Mouse (Mus musculus): ENCODE data around the gene Atp2b2.
A peak's percentile ranks its signal among the peaks of the same experiment; 100 is the strongest.

Gene Atp2b2

DNA sequence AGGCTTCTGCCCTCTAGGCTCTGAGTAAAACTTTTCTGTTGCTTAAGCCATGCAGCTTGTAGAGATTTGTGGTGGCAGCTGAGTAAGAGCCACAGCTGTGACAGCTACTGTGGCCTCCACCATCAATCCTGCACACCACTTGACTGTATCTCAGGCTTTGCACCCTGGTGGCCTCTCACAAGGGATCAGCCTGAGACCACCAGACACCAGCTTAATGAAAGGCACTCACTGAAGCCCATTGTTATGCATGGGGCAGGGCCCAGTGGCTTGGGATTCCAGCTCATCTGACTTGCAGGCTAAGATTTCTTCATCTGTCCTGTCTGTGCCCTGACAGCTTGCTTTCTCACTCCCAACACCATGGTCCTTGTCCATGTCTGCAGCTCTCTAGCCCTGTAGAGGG, 155.5 kb downstream of the Atp2b2 start:
- no peak for DNase-seq

DNA sequence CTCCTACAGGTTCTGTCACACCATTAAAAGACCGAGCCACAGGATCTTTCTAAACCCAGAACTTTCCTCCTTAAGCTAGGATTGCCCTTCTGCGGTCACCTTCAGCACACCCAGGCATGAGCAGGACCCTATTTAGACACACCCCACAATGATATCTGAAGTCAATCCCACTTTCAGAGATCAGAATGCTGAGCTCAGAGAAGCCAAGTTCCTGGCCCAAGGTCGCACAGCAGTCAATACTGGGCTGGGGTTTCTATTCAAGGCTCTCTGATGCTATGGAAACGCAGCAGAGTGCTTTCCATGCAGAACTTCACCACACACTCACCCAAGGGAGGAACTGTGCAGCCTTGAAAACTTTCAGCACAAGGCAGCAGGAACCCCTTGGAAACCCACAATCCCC, 157.6 kb downstream of the Atp2b2 start:
- DNase-seq = no peak

DNA sequence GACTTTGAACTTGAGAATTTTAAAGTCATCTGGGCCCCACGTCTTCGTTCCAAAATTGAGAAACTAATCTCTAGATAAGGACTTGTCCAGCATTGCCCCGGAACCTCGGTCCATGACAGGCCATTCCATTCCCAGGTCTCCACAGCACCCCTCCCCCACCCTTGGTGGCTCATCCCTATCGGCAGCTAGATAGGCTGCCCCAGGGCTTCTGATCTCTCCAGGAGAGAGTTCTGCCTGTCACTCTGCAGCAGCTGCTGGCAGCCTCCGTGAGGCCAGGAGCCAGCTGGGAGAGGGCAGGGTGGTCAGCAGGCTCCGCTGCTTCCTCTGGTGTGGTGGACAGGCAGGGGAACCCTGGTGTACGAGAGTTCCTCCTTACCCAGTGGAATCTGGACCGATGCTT, 159.2 kb downstream of the Atp2b2 start:
- no peak for DNase-seq

DNA sequence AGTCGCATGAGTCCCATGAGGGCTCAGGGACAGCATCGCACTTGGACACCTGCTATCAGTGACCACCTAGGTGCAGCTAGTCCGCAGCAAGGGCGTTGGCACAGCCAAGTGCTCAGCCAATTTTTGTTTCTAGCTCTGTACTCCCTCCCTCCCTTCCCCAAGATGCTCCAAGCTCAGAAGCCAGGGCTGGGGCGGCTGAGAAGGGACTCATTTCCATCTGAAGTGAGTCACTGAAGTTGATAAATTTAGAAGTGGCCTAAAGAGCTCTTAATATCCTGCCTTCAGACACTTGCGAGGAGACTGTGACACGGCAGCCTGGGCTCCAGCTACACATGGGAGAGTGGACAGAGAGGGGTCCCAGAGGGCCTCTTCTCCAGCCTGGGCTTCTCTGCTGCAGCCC, 160.0 kb downstream of the Atp2b2 start:
- DNase-seq = no peak

DNA sequence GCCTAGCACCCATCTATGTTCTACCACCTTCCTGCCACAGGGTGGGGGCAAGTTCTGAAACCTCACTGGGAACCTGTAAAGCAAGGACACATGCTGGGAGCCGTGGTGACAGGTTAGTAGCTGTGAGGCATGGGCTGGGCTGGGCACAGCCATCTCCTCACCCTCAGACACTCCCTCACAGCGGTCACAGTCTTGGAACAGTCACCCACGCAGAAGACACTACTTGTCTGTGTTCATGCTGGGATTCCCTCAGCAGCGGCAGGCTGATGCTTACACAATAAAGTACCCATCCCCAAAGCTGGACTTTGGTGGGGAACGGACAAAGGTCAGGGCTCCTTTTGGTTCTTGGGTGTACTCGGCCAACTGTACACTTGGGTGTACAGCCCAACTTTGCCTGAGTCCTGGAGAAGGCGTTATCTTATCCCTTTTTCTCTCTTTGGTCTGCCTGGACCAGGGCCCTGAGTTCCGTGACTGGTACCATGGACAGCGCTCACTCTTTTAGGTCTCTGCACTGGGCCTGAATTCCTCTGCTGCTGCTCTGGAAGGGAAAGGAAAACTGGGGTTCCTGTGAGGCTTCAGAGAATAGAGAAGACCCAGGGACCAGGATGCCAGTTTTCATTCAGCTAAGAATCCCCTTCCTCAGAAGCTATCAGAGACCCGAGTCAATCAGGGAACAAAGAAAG, 160.7 kb downstream of the Atp2b2 start:
- no peak for DNase-seq

DNA sequence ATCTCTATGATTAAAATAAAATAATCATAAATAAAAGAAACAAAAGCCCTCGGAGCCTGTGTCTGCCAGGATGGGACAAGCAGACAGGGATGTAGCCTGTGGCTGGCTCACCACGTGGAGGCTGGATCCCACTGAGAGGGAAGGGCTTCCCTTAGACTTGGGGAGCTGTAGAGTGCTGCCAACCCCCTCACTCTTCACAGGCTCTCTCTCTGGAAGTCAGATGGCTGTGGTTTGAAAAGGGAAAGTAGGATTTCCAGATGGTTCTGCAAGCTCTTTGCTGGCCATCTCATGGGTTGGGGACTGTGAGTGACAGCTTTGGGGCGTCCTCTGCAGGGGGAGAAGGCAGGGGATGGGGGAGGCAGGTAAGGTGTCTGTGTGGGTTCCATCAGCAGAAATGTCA, 163.0 kb downstream of the Atp2b2 start:
- DNase-seq = no peak

DNA sequence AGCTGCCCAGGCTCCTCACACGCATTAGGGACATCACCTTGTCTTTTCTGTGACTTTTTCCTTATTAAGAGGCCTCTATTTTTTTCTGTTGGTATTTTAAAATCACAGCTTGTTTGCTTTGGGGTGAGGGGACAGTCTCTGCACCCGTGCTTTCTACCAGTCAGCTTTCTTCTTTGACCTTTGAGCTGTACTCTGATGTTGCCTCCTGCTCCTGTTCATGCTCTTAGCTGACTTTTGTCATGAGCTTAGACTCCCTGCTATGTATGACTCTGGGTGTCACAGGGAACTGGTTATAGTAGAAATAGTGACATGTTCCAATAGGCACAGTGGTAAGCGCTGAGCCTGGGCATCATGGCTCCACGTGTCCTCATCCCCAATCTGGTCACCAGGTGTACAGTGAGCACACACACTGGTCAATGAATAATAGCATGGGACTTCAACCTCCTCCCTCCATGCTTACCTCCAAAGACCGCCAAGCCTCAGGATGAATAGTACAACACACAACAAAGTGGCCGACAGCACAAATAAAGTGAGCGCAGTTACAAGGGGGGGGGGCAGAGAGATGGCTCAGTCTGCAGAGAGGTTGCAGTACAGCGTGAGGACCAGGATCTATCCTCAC, 163.8 kb downstream of the Atp2b2 start:
- no peak for DNase-seq

DNA sequence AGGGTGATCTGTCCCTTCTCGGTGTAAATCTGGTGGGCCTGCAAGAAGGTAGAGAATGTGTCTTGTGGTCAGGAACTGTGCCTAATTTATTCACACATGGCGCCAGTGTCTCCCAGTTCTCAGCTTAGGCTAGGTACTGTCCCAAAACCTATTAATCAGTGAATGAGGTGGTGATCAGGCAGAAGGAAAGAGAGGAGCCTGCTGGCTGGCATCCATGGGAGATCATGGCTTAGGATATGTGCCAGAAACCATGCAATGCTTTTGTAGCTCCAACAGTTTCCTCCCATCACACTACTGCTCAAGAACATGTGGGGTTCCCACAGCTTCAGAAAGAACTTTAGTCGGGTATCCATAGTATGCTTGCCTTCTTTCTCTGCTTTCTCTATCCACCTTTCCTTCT, 165.8 kb downstream of the Atp2b2 start:
- DNase-seq = peak; percentile 35

DNA sequence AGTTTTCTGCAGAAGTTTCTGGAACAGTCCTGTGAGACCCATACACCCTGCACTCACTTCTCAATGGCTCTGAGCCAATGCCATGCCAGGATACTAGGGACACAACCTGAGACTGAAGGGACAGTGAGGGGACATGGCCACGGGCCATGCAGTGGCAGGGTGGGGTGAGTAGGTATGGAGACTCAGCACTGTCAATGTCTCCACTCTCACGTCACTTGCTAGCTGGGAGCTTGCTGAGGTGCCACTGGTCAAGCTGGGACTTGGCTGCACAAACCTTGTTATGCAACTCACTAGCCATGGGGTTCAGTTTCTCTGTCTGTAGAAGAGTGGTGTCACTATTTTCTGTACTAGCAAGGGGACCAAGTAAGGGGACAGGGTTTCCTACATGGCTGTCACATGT, 167.2 kb downstream of the Atp2b2 start:
- DNase-seq = peak; percentile 52

DNA sequence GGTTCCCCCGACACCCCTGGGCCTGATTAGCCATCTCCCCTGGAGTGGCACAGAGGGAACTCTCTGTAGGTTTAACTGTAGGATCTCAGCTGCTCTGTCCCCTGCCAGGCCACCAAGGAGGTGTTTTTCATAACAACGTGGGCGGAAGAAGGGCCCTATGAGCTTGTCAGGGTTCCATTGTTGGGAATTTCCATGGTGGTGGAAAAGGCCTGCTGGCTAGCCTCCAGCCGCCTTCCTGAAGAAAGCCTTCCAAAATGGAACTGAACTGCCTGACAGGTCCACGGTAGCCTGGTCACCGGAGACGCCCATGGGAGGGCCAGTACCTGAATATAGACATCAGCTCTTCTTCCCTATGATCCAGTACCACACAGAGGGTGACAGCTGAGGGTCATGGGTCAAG, 169.8 kb downstream of the Atp2b2 start:
- peak; percentile 55 for DNase-seq

DNA sequence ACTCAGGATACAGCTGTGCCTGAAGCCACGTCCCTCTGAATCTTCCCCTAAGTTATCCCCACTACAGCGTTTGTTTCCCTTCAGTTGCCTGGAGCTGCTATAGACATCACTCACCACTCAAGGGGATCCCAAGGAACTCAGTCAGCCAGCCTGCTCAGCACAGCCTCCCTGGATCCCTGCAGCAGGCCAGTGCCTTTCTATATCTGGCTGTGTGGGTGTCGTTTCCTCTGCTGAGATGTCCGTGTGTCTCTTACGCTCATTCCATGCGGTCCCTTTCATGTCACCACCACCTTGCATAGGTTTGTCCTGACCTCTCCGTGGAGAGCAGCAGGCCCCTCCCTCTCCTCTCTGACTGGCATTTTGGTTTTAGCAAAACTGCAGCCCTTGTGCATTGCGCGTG, 171.6 kb downstream of the Atp2b2 start:
- no peak for DNase-seq

DNA sequence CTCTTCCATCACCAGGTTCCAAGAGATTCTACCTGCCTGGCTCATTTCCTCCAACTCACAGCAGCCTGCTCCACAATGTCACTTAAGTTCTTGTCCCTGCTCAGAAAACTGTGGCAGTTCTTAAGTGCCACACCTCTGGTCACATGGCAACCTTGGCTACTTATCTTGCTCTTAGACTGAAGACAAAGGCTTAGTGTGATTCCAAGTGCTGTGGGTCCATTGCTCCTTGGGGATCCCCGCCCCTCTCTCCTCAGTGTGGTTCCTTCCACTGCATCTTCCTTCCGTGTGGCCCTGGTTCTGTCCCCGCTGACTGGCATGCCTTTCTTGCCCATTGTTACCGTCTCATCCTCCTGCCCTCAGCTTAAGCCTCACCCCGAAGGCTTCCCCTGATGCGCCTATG, 173.9 kb downstream of the Atp2b2 start:
- DNase-seq = no peak

DNA sequence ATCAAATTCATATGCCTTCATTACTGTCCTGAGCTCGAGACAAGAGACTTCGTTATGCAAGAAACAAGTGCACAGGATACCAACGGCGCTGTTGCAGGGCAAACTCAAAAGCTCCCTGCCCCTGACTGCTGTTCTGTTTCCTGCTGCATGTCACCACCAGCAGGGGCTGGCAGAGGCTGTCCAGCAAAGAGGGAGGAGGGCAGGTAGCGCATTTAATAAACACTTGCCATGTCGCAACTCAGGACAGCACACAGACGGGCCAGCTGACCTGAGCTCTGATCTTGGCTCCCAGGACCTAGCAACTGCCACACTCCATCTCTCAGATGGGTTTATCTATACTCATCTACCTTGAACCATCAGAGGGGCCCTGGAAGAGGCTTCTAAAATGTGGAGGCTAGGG, 176.7 kb downstream of the Atp2b2 start:
- DNase-seq = no peak

DNA sequence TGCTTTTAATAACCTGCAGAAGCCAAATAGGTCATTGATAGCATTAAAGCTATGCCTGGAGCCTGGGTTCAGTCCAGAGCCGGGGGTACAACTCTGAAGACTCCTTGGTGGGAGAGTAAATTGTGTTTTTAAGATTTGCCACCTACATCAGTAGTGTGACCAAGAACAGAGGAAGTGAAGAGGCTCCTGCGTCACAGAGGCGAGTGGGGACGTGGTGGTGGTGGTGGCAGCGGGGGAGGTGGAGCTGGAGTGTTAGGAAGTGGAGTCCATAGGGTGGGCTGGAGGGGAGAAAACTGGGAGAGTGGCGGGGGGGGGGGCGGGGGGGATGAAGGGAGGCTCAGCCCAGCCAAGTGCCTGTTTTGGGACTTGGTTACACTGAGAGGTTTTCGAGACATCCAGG, 177.6 kb downstream of the Atp2b2 start:
- DNase-seq = no peak

DNA sequence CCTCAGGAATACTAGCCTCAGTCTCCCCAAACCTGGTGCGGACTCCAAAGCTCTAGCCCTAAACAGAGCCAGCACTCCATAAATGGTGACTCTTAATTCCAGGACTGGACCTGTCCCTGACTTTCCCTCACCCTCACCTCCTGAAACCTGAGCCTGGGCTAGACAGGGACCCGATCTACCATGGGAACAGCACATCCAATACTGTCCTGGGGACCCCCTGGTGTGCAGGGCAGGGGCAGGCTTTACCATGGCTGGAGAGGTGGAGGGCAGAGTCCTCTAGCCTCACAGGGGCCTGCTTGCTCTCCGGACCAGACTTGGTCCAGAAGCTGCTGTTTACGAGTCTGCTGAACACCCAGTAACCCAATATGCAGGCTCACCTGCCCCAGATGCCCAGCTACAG, 179.5 kb downstream of the Atp2b2 start:
- DNase-seq = no peak

DNA sequence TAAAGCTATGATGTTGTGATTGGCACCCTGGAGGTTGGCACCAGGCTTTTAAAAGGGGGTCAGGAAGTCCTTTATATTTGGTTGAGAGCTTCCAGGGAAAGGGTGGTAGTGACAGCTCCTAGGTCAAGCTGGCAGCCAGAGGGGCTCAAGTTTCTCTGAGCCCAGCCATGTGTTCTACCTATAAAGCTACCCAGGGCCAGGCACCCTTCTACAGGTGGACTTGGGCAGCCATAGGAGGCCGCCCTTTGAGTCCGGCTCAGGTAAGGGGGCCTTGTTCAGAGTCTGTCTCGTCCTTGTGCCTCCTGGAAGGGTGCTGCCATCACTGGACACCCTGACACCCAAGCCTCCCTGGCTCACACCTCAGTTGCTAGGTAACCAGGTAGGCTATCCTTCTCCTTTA, 180.5 kb downstream of the Atp2b2 start:
- no peak for DNase-seq

DNA sequence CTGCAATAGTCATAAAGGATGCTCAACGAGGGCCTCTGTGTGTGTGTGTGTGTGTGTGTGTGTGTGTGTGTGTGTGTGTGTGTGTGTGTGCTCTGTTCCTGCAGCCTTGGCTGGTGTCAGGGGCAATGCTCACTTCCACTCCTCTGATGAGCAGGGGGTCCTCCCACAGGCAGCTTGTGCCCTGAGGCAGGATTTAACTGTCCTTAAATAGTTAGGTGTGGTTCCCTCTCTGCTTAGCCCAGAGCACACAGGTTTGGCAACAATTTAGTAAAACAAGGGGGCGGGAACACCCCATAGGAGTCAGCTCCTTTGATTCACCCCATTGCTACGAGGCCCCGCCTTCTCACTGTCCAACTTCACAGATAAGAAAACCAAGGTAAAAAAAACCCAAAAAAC, 181.0 kb downstream of the Atp2b2 start:
- DNase-seq = no peak

DNA sequence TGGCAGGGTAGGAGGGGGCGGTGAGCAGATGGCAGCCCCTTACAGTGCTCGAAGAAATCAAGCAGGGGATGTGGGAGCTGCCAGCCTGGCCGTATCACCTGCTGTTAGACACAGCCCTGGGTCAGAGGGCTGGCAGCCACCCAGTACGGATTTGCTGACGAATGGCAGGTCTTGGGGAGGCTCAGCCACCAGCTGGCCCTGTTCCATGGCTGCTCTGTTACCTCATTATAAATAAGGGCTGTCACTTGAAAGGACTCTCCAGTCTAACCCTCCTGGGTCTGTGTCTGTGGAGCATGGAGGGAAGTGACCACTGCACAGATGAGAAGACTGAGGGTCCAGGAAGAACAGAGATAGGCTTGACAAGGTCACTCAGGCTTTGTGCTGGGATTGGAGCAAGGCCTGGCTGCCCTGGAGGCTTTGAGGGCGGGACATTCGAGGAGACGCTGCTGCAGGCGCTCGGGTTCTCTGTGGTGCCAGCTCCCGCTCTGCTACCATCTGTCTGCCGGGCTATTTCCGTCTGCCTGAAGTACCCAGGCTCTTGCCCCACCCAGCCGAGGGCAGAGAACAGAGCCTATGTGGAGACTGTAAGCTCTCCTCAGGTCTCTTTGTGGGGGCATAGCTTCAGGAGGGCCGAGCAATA, 181.6 kb downstream of the Atp2b2 start:
- peak; percentile 99 for DNase-seq

DNA sequence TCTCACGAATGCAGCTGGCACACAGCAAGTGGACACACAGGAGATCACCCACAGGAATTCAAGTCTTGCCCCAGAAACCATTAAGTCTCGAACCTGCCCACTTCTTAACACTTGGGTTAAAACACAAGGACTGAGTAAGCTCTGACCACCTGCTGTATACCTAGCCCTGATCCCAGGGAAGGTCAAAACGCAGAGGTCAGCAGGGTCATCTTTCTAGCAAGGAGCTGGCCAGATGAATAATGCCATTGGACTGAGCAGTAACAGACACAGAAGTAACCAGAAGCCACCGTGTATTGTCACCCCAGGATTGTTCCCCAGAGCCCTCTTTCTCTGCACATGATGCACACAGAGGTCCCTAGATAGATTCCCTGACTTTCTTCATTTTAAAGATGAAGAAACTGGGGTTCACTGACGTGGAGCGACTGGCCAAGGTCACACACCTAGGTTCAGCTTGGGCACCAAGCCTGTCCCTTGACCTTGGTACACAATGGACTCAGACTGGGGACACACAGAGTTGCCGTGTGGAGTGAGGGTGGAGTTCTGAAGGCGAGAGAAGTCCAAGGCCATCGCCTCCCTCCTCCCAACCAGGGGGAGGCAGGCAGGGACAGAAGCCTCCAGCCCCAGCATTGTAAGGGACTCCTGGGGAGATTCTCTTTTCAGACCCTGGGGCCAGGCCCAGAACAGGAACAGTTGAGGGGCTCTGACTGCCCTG, 182.2 kb downstream of the Atp2b2 start:
- no peak for DNase-seq

DNA sequence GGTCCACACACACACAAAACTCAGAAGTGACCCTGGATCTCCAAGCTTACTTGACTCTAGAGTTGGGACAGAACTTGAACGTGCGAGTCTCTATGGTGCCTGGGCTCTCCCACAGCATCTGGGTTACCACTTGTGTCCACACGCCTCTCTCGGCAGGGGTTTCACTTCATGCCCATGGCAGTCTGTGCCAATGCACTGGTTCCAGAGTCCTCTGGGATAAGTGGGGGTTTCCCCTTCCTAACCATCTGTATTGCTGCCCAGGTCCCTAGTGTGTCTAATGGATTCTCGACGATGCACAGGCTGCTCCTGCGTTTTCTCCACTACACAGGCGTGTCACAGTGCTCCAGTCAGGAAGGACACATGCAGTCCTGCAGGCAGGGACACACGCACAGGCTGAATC, 184.1 kb downstream of the Atp2b2 start:
- DNase-seq = no peak

DNA sequence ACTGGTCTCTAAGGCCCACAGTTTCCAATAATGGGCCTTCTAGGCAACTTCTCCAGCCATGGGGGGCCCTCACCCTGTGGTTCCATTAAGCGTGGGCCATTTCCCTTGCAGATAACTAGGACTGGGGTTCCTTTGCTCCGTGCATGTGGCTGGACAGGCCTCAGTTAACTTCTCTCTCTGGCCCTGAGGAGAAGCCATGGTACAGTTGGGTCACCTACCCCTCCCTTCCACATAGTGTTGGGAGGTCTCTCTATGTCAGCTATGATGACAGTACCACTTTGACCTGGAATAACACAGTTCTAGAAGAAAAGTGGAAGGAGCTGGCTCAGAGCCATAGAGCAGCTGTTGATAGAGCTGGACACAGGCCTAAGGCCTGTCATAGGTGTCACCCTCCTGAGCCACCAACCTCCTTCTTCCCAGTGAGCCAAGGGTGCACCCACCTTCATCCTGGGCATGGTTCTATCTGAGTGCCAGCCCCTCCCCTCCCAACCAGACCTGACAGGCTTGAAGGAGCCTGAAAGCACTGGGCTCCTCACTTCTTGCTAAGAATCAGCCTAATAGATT, 185.0 kb downstream of the Atp2b2 start:
- DNase-seq = peak; percentile 53

DNA sequence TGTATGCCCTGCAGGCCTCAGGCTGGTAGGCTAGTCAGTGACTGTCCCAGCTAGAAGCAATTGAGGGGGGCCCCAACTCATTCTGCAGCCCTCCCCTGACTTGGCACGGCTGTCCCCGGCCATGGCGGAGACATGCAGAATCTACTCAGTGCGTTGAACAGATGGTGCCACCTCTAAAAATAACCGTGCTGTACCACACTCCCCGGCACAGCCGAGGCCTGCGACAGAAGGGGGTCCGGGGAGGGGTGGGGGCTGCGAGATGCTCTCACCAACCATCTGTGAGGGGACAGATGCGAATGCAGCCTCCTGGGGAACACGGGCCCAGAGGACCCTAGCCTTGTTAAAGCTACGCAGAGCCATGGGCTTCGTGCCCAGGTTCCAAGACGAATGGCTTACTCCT, 185.6 kb downstream of the Atp2b2 start:
- peak; percentile 90 for DNase-seq

DNA sequence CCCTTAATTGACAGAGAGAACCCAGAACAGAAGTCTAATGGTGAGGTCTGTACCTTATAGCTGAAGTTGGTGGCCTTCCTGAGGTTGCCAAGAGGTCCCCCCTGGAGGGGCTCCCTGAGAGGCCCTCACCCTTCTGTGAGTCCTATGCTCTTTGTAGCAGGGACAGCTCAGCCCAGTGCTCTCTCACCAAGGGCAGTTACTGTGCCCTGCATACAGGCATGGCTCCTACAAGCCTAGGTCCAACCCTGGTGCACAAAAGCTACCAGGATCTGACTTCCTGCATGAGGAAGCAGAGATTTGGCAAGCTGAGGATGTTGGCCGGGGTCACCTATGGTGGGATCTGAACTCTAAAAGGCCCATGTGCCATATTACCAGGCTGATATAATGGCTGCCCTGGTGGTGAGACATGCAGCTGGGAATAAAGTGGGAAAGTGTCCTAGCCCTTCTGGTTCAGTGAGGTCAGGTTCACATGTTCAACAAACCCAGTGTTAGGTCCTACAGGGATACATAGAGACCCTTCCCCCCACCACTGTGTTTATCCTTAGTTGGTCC, 186.2 kb downstream of the Atp2b2 start:
- no peak for DNase-seq
